Mouse (Mus musculus): ENCODE data around the gene Arhgef19. TPM values are rescaled to one million over a fixed set of nuclear protein-coding genes. Genes with fewer than 3 reads are reported as not detected.

Gene Arhgef19
- polyA plus RNA-seq, 1 experiment = 16.4 TPM

- Histone ChIP-seq H3K4me3 (ENCODE audit: insufficient read depth, low read length) (no peak overlapping the region), H3K4me1 (ENCODE audit: control insufficient read depth, insufficient read depth, low read length) (peaks cover 17% of the 10 kb centered on the region; the same call in 1 of the 2 replicates), H3K27ac (ENCODE audit: insufficient read depth, low read length) (no peak overlapping the region)
- TF ChIP-seq CTCF (IDR thresholded peaks at IDR 0.05; ENCODE audit: borderline replicate concordance, insufficient read depth, low read length) (no peak), POLR2A (IDR thresholded peaks at IDR 0.05; ENCODE audit: low read depth, low read length) (no peak)
Observed at GRCm38 (mm10) chr4:141270201-141270940, 31.1 kb downstream of the Arhgef19 start.

GRCm38 (mm10) chr4:141271228-141271627, 31.9 kb downstream of the Arhgef19 start:
- TF ChIP-seq CTCF (IDR thresholded peaks at IDR 0.05; ENCODE audit: borderline replicate concordance, insufficient read depth, low read length) (peak; percentile 41; the same call in 1 of the 2 replicates), POLR2A (IDR thresholded peaks at IDR 0.05; ENCODE audit: low read depth, low read length) (no peak)
- Histone ChIP-seq H3K4me1 (ENCODE audit: control insufficient read depth, insufficient read depth, low read length) (peaks cover 17% of the 10 kb centered on the region; the same call in 1 of the 2 replicates), H3K27ac (ENCODE audit: insufficient read depth, low read length) (no peak overlapping the region), H3K4me3 (ENCODE audit: insufficient read depth, low read length) (no peak overlapping the region)

GRCm38 (mm10) chr4:141271721-141272120, 32.4 kb downstream of the Arhgef19 start:
- Histone ChIP-seq H3K4me1 (ENCODE audit: control insufficient read depth, insufficient read depth, low read length) (peaks cover 17% of the 10 kb centered on the region; the same call in 1 of the 2 replicates), H3K27ac (ENCODE audit: insufficient read depth, low read length) (no peak overlapping the region), H3K4me3 (ENCODE audit: insufficient read depth, low read length) (no peak overlapping the region)
- no peak for TF ChIP-seq CTCF (IDR thresholded peaks at IDR 0.05; ENCODE audit: borderline replicate concordance, insufficient read depth, low read length)
- TF ChIP-seq POLR2A (IDR thresholded peaks at IDR 0.05; ENCODE audit: low read depth, low read length) = no peak

GRCm38 (mm10) chr4:141272878-141273277, 33.6 kb downstream of the Arhgef19 start:
- TF ChIP-seq POLR2A (IDR thresholded peaks at IDR 0.05; ENCODE audit: low read depth, low read length) = peak; percentile 52
- TF ChIP-seq CTCF (IDR thresholded peaks at IDR 0.05; ENCODE audit: borderline replicate concordance, insufficient read depth, low read length) = no peak
- 0 out of 2 replicates have a peak overlapping the region, but pooled peaks have one; percentile 5 for H3K4me3 ChIP-seq (ENCODE audit: insufficient read depth, low read length)
- H3K4me1 ChIP-seq (ENCODE audit: control insufficient read depth, insufficient read depth, low read length) = peaks cover 26% of the 10 kb centered on the region
- H3K27ac ChIP-seq (ENCODE audit: insufficient read depth, low read length) = peak overlapping the region; percentile 88

- 0 out of 2 replicates have a peak overlapping the region, but pooled peaks have one; percentile 5 for H3K4me3 ChIP-seq (ENCODE audit: insufficient read depth, low read length)
- peak overlapping the region; percentile 88 for H3K27ac ChIP-seq (ENCODE audit: insufficient read depth, low read length)
- peak; percentile 68 for TF ChIP-seq POLR2A (IDR thresholded peaks at IDR 0.05; ENCODE audit: low read depth, low read length)
- peak; percentile 92 for TF ChIP-seq CTCF (IDR thresholded peaks at IDR 0.05; ENCODE audit: borderline replicate concordance, insufficient read depth, low read length)
- H3K4me1 ChIP-seq (ENCODE audit: control insufficient read depth, insufficient read depth, low read length) = peaks cover 28% of the 10 kb centered on the region
Observed at GRCm38 (mm10) chr4:141273296-141273695, 34.0 kb downstream of the Arhgef19 start.

- H3K4me1 ChIP-seq (ENCODE audit: control insufficient read depth, insufficient read depth, low read length) = peaks cover 34% of the 10 kb centered on the region
- H3K4me3 ChIP-seq (ENCODE audit: insufficient read depth, low read length) = no peak overlapping the region
- TF ChIP-seq POLR2A (IDR thresholded peaks at IDR 0.05; ENCODE audit: low read depth, low read length) = peak; percentile 31; the same call in 1 of the 2 replicates
- no peak for TF ChIP-seq CTCF (IDR thresholded peaks at IDR 0.05; ENCODE audit: borderline replicate concordance, insufficient read depth, low read length)
- H3K27ac ChIP-seq (ENCODE audit: insufficient read depth, low read length) = peak overlapping the region; percentile 57
Observed at GRCm38 (mm10) chr4:141274485-141275341, 35.4 kb downstream of the Arhgef19 start.

- Histone ChIP-seq H3K4me1 (ENCODE audit: control insufficient read depth, insufficient read depth, low read length) (peaks cover 44% of the 10 kb centered on the region), H3K27ac (ENCODE audit: insufficient read depth, low read length) (peak overlapping the region; percentile 88; the same call in 1 of the 2 replicates), H3K4me3 (ENCODE audit: insufficient read depth, low read length) (no peak overlapping the region)
- TF ChIP-seq CTCF (IDR thresholded peaks at IDR 0.05; ENCODE audit: borderline replicate concordance, insufficient read depth, low read length) (no peak), POLR2A (IDR thresholded peaks at IDR 0.05; ENCODE audit: low read depth, low read length) (no peak)
Observed at GRCm38 (mm10) chr4:141277157-141277556, 37.9 kb downstream of the Arhgef19 start.

- no peak overlapping the region for H3K4me3 ChIP-seq (ENCODE audit: insufficient read depth, low read length)
- H3K27ac ChIP-seq (ENCODE audit: insufficient read depth, low read length) = peak overlapping the region; percentile 88
- peaks cover 44% of the 10 kb centered on the region for H3K4me1 ChIP-seq (ENCODE audit: control insufficient read depth, insufficient read depth, low read length)
- TF ChIP-seq CTCF (IDR thresholded peaks at IDR 0.05; ENCODE audit: borderline replicate concordance, insufficient read depth, low read length) = no peak
- peak; percentile 70 for TF ChIP-seq POLR2A (IDR thresholded peaks at IDR 0.05; ENCODE audit: low read depth, low read length)
Observed at GRCm38 (mm10) chr4:141278154-141278553, 38.9 kb downstream of the Arhgef19 start.

- Histone ChIP-seq H3K4me1 (ENCODE audit: control insufficient read depth, insufficient read depth, low read length) (peaks cover 36% of the 10 kb centered on the region), H3K4me3 (ENCODE audit: insufficient read depth, low read length) (no peak overlapping the region), H3K27ac (ENCODE audit: insufficient read depth, low read length) (no peak overlapping the region)
- no peak for TF ChIP-seq POLR2A (IDR thresholded peaks at IDR 0.05; ENCODE audit: low read depth, low read length)
- no peak for TF ChIP-seq CTCF (IDR thresholded peaks at IDR 0.05; ENCODE audit: borderline replicate concordance, insufficient read depth, low read length)
Observed at GRCm38 (mm10) chr4:141279327-141279726, 40.0 kb downstream of the Arhgef19 start.

Measured in embryonic fibroblast, embryonic 13.5 days (primary cell).